Mouse (Mus musculus) right cerebral cortex, adult 18-20 months (tissue): ENCODE measurements around the gene Msi2.

Experiments used
- DNase-seq: peaks from one replicate; pipeline ENCODE4 v3.0.0; 2022; ENCODE audit warnings: mixed read lengths

Gene Msi2

GRCm38 (mm10) chr11:88612141-88612540 is 106.2 kb downstream of the Msi2 start:
- no peak for DNase-seq

- no peak for DNase-seq
These were observed 107.5 kb downstream of the Msi2 start for GRCm38 (mm10) chr11:88610809-88611208.

- no peak for DNase-seq
These were observed 108.2 kb downstream of the Msi2 start for GRCm38 (mm10) chr11:88610112-88610511.

- DNase-seq: no peak
These were observed 109.7 kb downstream of the Msi2 start for GRCm38 (mm10) chr11:88608584-88608983.

GRCm38 (mm10) chr11:88607725-88608383 is 110.5 kb downstream of the Msi2 start:
- DNase-seq: peak; percentile 29

- DNase-seq: no peak
These were observed 112.5 kb downstream of the Msi2 start for GRCm38 (mm10) chr11:88605771-88606170.

- DNase-seq: no peak
These were observed 113.2 kb downstream of the Msi2 start for GRCm38 (mm10) chr11:88605098-88605525.

- DNase-seq: no peak
These were observed 113.7 kb downstream of the Msi2 start for GRCm38 (mm10) chr11:88604635-88605034.

GRCm38 (mm10) chr11:88603366-88603765 is 114.9 kb downstream of the Msi2 start:
- no peak for DNase-seq

- no peak for DNase-seq
These were observed 115.7 kb downstream of the Msi2 start for GRCm38 (mm10) chr11:88602471-88603120.

GRCm38 (mm10) chr11:88600194-88600593 is 118.1 kb downstream of the Msi2 start:
- DNase-seq: no peak

- peak; percentile 64 for DNase-seq
These were observed 118.8 kb downstream of the Msi2 start for GRCm38 (mm10) chr11:88599332-88600130.

- DNase-seq: no peak
These were observed 119.5 kb downstream of the Msi2 start for GRCm38 (mm10) chr11:88598848-88599175.

- no peak for DNase-seq
These were observed 120.0 kb downstream of the Msi2 start for GRCm38 (mm10) chr11:88598150-88598847.

GRCm38 (mm10) chr11:88595616-88596015 is 122.7 kb downstream of the Msi2 start:
- DNase-seq: no peak

GRCm38 (mm10) chr11:88594804-88595611 is 123.3 kb downstream of the Msi2 start:
- no peak for DNase-seq

GRCm38 (mm10) chr11:88594010-88594409 is 124.3 kb downstream of the Msi2 start:
- DNase-seq: no peak

- DNase-seq: no peak
These were observed 126.2 kb downstream of the Msi2 start for GRCm38 (mm10) chr11:88592099-88592498.

- DNase-seq: no peak
These were observed 127.7 kb downstream of the Msi2 start for GRCm38 (mm10) chr11:88590647-88591046.

- DNase-seq: no peak
These were observed 128.7 kb downstream of the Msi2 start for GRCm38 (mm10) chr11:88589641-88590040.

GRCm38 (mm10) chr11:88588688-88589210 is 129.6 kb downstream of the Msi2 start:
- DNase-seq: no peak

- DNase-seq: no peak
These were observed 130.6 kb downstream of the Msi2 start for GRCm38 (mm10) chr11:88587710-88588109.
